Mouse (Mus musculus) heart, embryonic 11.5 days (tissue): ENCODE data around the gene Gm20388. TPM values are rescaled to one million over a fixed set of nuclear protein-coding genes. Genes with fewer than 3 reads are reported as not detected.

Experiments
- ATAC-seq: fragments of 200-750 bp; cut with Nextera tagmentation; replicated peaks from 2 replicates; pipeline ENCODE4 v1.8.0; 2017; ENCODE audit warnings: moderate library complexity; ENCODE audit not compliant: insufficient number of reproducible peaks, low FRiP score, low TSS enrichment
- H3K27ac ChIP-seq: fragments of 300-500 bp; sonication (generic); 2 replicates; pipeline ENCODE4 v1.5.1; 2014; ENCODE audit warnings: mild to moderate bottlenecking, low read depth, low read length
- H3K27me3 ChIP-seq: fragments of 300-500 bp; sonication (generic); 2 replicates; pipeline ENCODE4 v1.6.1; 2014; ENCODE audit warnings: mild to moderate bottlenecking, low read length, mixed read lengths; ENCODE audit not compliant: control insufficient read depth, insufficient read depth
- H3K36me3 ChIP-seq: fragments of 300-500 bp; sonication (generic); 2 replicates; pipeline ENCODE4 v1.6.1; 2014; ENCODE audit warnings: mild to moderate bottlenecking, low read length, moderate library complexity, mixed read lengths; ENCODE audit not compliant: control insufficient read depth, insufficient read depth
- H3K4me1 ChIP-seq: fragments of 300-500 bp; sonication (generic); 2 replicates; pipeline ENCODE4 v1.6.1; 2014; ENCODE audit warnings: low read length; ENCODE audit not compliant: control insufficient read depth, insufficient read depth
- H3K4me2 ChIP-seq: fragments of 300-500 bp; sonication (generic); 2 replicates; pipeline ENCODE4 v1.6.1; 2014; ENCODE audit warnings: mild to moderate bottlenecking, moderate library complexity
- H3K4me3 ChIP-seq: fragments of 300-500 bp; sonication (generic); 2 replicates; pipeline ENCODE4 v1.5.1; 2014; ENCODE audit warnings: low read depth, low read length
- H3K9ac ChIP-seq: fragments of 300-500 bp; sonication (generic); 2 replicates; pipeline ENCODE4 v1.6.1; 2014; ENCODE audit warnings: mild to moderate bottlenecking, low read depth, low read length, moderate library complexity
- H3K9me3 ChIP-seq: fragments of 300-500 bp; sonication (generic); replicated peaks from 2 replicates; pipeline ENCODE4 v1.6.1; 2016; ENCODE audit warnings: low read length; ENCODE audit not compliant: control insufficient read depth
- WGBS: fragments of 180-500 bp; shearing (Covaris S2); extraction: QIAGEN DNeasy Blood & Tissue Kit; methylation state at CpG from one replicate; pipeline ENCODE4 v1.1.7; 2014; ENCODE audit not compliant: insufficient replicate concordance; 5-methylcytosine and 5-hydroxymethylcytosine counted together
- polyA plus RNA-seq: library from polyadenylated mRNA; unstranded; fragments of >200 nt; fragmentation: Nextera tagmentation; extraction: Ambion mirVana; gene quantifications from 2 replicates; pipeline ENCODE4 v1.2.1, GENCODE M21; 2014

The Gm20388 gene
- polyA plus RNA-seq, 1 experiment from 2014 or later, result 6.4 TPM

- Histone ChIP-seq H3K4me3 (no peak overlapping the region), H3K4me2 (no peak overlapping the region), H3K9ac (no peak overlapping the region), H3K27ac (no peak overlapping the region), H3K9me3 (no peaks in the 10 kb centered on the region), H3K36me3 (no peaks in the 10 kb centered on the region), H3K27me3 (peaks cover 96% of the 10 kb centered on the region), H3K4me1 (peaks cover 23% of the 10 kb centered on the region)
- WGBS, result 3% methylated on average over 13 of the region's 13 CpGs
- ATAC-seq, result no peak
These were observed 1165.3 kb downstream of the Gm20388 start for GRCm38 (mm10) chr8:121075936-121076335.

- H3K27ac ChIP-seq, result no peak overlapping the region
- H3K4me2 ChIP-seq, result no peak overlapping the region
- ATAC-seq, result no peak
- peaks cover 17% of the 10 kb centered on the region for H3K4me1 ChIP-seq
- H3K9ac ChIP-seq, result no peak overlapping the region
- no peaks in the 10 kb centered on the region for H3K36me3 ChIP-seq
- no peak overlapping the region for H3K4me3 ChIP-seq
- WGBS, result 13% methylated on average over 7 of the region's 7 CpGs
- H3K27me3 ChIP-seq, result peaks cover 97% of the 10 kb centered on the region
- H3K9me3 ChIP-seq, result no peaks in the 10 kb centered on the region
These were observed 1165.9 kb downstream of the Gm20388 start for GRCm38 (mm10) chr8:121076555-121076954.

GRCm38 (mm10) chr8:121078721-121079120, 1168.1 kb downstream of the Gm20388 start:
- H3K4me1 ChIP-seq, result peaks cover 15% of the 10 kb centered on the region
- no peaks in the 10 kb centered on the region for H3K36me3 ChIP-seq
- no peak overlapping the region for H3K4me3 ChIP-seq
- ATAC-seq, result no peak
- H3K4me2 ChIP-seq, result no peak overlapping the region
- H3K9ac ChIP-seq, result no peak overlapping the region
- no peak overlapping the region for H3K27ac ChIP-seq
- no peaks in the 10 kb centered on the region for H3K9me3 ChIP-seq
- WGBS, result 6% methylated on average over 14 of the region's 14 CpGs
- peaks cover 98% of the 10 kb centered on the region for H3K27me3 ChIP-seq

DNA sequence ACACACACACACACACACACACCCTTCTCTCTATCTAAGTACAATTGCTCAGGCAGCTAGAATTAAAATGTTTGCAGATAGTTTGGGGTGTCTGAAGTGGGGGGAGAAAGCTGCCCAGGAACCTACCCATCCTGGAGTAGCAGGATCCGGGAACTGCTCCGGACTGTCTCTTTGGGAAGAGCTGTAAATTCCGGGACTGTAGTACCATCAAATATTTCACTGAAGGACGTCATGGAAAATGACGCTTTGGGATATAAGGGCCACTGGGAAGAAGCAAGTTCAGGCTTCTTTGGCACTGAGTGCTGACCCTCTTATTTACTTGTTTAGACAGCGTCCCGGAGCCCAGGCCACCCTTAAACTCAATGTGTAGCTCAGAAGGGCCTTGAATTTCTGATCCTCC, 1168.6 kb downstream of the Gm20388 start:
- Histone ChIP-seq H3K27ac (no peak overlapping the region), H3K4me1 (peaks cover 16% of the 10 kb centered on the region; the same call in 1 of the 2 replicates), H3K4me3 (no peak overlapping the region), H3K27me3 (peaks cover 98% of the 10 kb centered on the region), H3K9me3 (no peaks in the 10 kb centered on the region), H3K4me2 (no peak overlapping the region), H3K36me3 (no peaks in the 10 kb centered on the region), H3K9ac (no peak overlapping the region)
- ATAC-seq, result no peak
- WGBS, result 5% methylated on average over 7 of the region's 7 CpGs

- Histone ChIP-seq H3K27me3 (peaks cover 98% of the 10 kb centered on the region), H3K9me3 (no peaks in the 10 kb centered on the region), H3K4me1 (peaks cover 23% of the 10 kb centered on the region; the same call in 1 of the 2 replicates), H3K36me3 (no peaks in the 10 kb centered on the region), H3K27ac (no peak overlapping the region), H3K4me3 (no peak overlapping the region), H3K4me2 (no peak overlapping the region; the same call in 1 of the 2 replicates), H3K9ac (no peak overlapping the region)
- WGBS, result 6% methylated on average over 12 of the region's 12 CpGs
- ATAC-seq, result no peak
These were observed 1169.3 kb downstream of the Gm20388 start for GRCm38 (mm10) chr8:121079944-121080343.

GRCm38 (mm10) chr8:121080361-121081090, 1169.9 kb downstream of the Gm20388 start:
- H3K4me3 ChIP-seq, result peak overlapping the region; percentile 17; the same call in 1 of the 2 replicates
- no peaks in the 10 kb centered on the region for H3K9me3 ChIP-seq
- H3K4me2 ChIP-seq, result peak overlapping the region; percentile 22
- H3K27ac ChIP-seq, result no peak overlapping the region
- no peaks in the 10 kb centered on the region for H3K36me3 ChIP-seq
- ATAC-seq, result no peak
- WGBS, result under 1% methylated on average over 49 of the region's 49 CpGs
- peak overlapping the region; percentile 0; the same call in 1 of the 2 replicates for H3K9ac ChIP-seq
- H3K27me3 ChIP-seq, result peaks cover 98% of the 10 kb centered on the region
- peaks cover 25% of the 10 kb centered on the region; the same call in 1 of the 2 replicates for H3K4me1 ChIP-seq

DNA sequence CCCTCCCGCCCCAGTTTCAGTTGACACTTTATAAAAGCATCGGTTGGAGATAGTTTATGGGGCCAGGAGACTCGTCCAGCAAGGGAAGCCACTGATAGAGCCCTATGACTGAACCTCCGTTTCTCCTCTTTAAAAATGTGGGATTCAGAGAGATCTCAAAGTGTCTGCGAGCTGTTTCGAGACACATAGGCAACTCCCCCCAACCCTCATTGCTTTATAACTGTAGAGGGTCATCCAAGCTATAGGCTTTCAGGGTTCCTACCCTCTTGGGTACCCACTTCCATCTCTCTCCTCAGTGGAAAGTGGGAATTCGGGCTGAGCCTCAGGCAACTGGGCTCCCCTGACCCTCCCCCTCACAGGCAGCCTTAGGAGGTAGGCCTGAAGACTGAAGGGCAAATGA, 1170.8 kb downstream of the Gm20388 start:
- Histone ChIP-seq H3K36me3 (no peaks in the 10 kb centered on the region), H3K9me3 (no peaks in the 10 kb centered on the region), H3K9ac (no peak overlapping the region), H3K27ac (no peak overlapping the region), H3K4me3 (0 out of 2 replicates have a peak overlapping the region, but pooled peaks have one; percentile 2), H3K4me2 (peak overlapping the region; percentile 2; the same call in 1 of the 2 replicates), H3K27me3 (peaks cover 98% of the 10 kb centered on the region), H3K4me1 (peaks cover 25% of the 10 kb centered on the region; the same call in 1 of the 2 replicates)
- 5% methylated on average over 7 of the region's 7 CpGs for WGBS
- no peak for ATAC-seq

GRCm38 (mm10) chr8:121082218-121083092, 1171.8 kb downstream of the Gm20388 start:
- H3K27ac ChIP-seq, result peak overlapping the region; percentile 59; the same call in 1 of the 2 replicates
- H3K4me2 ChIP-seq, result peak overlapping the region; percentile 98
- no peaks in the 10 kb centered on the region for H3K36me3 ChIP-seq
- peak overlapping the region; percentile 60 for H3K4me3 ChIP-seq
- H3K9me3 ChIP-seq, result no peaks in the 10 kb centered on the region
- peaks cover 98% of the 10 kb centered on the region for H3K27me3 ChIP-seq
- peak overlapping the region; percentile 30; the same call in 1 of the 2 replicates for H3K9ac ChIP-seq
- no peak for ATAC-seq
- WGBS, result 1% methylated on average over 55 of the region's 57 CpGs
- H3K4me1 ChIP-seq, result peaks cover 25% of the 10 kb centered on the region; the same call in 1 of the 2 replicates
